Mouse (Mus musculus): Measurements from ENCODE around the gene Cdyl2.

The Cdyl2 gene

GRCm38 (mm10) chr8:116538763-116539162, 194.0 kb downstream of the Cdyl2 start:
- DNase-seq (ENCODE audit: low spot score), result no peak

GRCm38 (mm10) chr8:116536786-116537185, 196.0 kb downstream of the Cdyl2 start:
- no peak for DNase-seq (ENCODE audit: low spot score)

- DNase-seq (ENCODE audit: low spot score), result no peak
Measured at GRCm38 (mm10) chr8:116533081-116533480, 199.7 kb downstream of the Cdyl2 start.

- DNase-seq (ENCODE audit: low spot score), result no peak
Measured at GRCm38 (mm10) chr8:116528736-116529135, 204.1 kb downstream of the Cdyl2 start.

- DNase-seq (ENCODE audit: low spot score), result no peak
Measured at GRCm38 (mm10) chr8:116524915-116525314, 207.9 kb downstream of the Cdyl2 start.
